15 mouse cellular contexts compared by ENCODE assay signal in the genomic region with DNA sequence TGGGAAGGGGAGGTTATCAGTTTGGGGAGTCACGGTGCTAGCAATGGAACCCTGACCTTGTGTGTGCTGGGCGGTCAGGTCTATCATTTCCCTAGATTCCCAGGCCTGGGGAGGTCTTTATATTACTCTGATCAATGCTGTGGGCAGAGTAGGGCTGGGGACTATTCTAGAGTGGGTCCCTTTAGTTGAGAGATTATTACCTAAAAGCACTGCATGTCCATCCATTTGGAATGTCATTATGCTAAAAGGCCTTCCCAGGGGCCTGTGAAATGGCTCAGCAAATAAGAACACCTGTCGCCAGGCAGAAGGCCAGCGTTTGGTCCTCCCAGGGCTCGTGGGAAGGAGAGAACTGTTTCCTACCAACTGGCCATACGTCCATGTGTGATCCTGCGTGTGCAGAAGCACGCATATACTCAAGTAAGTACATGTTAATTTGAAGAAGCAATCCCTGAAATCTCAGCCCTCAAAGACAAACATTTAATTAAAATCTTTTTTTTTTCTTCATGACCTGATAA. TPM values are rescaled to one million over a fixed set of nuclear protein-coding genes. Genes with fewer than 3 reads are reported as not detected.
A peak's percentile ranks its signal among the peaks of the same experiment; 100 is the strongest.
DNase-seq lines count a peak whose midpoint lies in the region; ATAC-seq and TF ChIP-seq lines count a peak whose summit lies in the region.
"Had no signal": no experiment of that assay in that cellular context is flagged by ENCODE, and none has a peak within 500 bp of the region (broad histone marks: within the 10 kb centered on the region; RNA-seq: fewer than 3 reads in every experiment).

No protein-coding gene starts in this region.

- no peak for ATAC-seq in hindbrain, postnatal 0 days
- peak; percentile 14; the same call in 1 of the 2 replicates for ATAC-seq in intestine, embryonic 16.5 days
- ATAC-seq in forebrain, embryonic 11.5 days (replicated peaks; ENCODE audit: low FRiP score) = no peak
- ATAC-seq: lung, postnatal 0 days; midbrain, embryonic 16.5 days had no signal

- peak; percentile 18 for DNase-seq in hindbrain, postnatal 0 days (ENCODE audit: low spot score)
- DNase-seq in hindbrain, embryonic 10.5 days (ENCODE audit: low spot score) = no peak
- peak; percentile 50 for DNase-seq in kidney, adult 9 months
- DNase-seq in kidney, postnatal 4 days = peak; percentile 17 to 32
- DNase-seq in forebrain, embryonic 10.5 days (ENCODE audit: extremely low spot score, low spot score) = no peak
- DNase-seq in thymus, adult 18-20 months = no peak
- DNase-seq in forebrain, embryonic 11.5 days (ENCODE audit: low spot score) = no peak
- DNase-seq: thymus, postnatal 36 days had no signal

- H3K4me1 ChIP-seq in hindbrain, postnatal 0 days (ENCODE audit: insufficient read depth, low read length) = no peaks in the 10 kb centered on the region
- H3K4me1 ChIP-seq in hindbrain, embryonic 10.5 days (replicated peaks) = 0 out of 2 replicates have a peak, but pooled peaks cover 12% of the 10 kb centered on the region
- 0 out of 2 replicates have a peak, but pooled peaks cover 3% of the 10 kb centered on the region for H3K4me1 ChIP-seq in intestine, embryonic 16.5 days (ENCODE audit: control insufficient read depth, insufficient read depth, low read length)
- H3K4me1 ChIP-seq in forebrain, embryonic 10.5 days = peaks cover 13% of the 10 kb centered on the region
- H3K4me1 ChIP-seq in forebrain, embryonic 11.5 days (replicated peaks; ENCODE audit: control insufficient read depth, insufficient read depth, low read length) = no peaks in the 10 kb centered on the region
- H3K4me1 ChIP-seq: embryonic facial prominence, embryonic 13.5 days had no signal

- 69% methylated on average over 8 of the region's 8 CpGs for WGBS in hindbrain, postnatal 0 days
- 78% methylated on average over 8 of the region's 8 CpGs for WGBS in hindbrain, embryonic 10.5 days
- 64% methylated on average over 8 of the region's 8 CpGs for WGBS in intestine, embryonic 16.5 days
- 83% methylated on average over 8 of the region's 8 CpGs for WGBS in forebrain, embryonic 10.5 days
- WGBS in forebrain, embryonic 11.5 days = 84% methylated on average over 8 of the region's 8 CpGs

- H3K36me3 ChIP-seq in hindbrain, postnatal 0 days (ENCODE audit: insufficient read depth, low read length) = no peaks in the 10 kb centered on the region
- H3K36me3 ChIP-seq in hindbrain, embryonic 10.5 days = no peaks in the 10 kb centered on the region
- H3K36me3 ChIP-seq in intestine, embryonic 16.5 days (ENCODE audit: control insufficient read depth, insufficient read depth, low read length) = no peaks in the 10 kb centered on the region
- H3K36me3 ChIP-seq in forebrain, embryonic 10.5 days (replicated peaks) = no peaks in the 10 kb centered on the region
- no peaks in the 10 kb centered on the region for H3K36me3 ChIP-seq in forebrain, embryonic 11.5 days (ENCODE audit: control insufficient read depth, insufficient read depth, low read length)
- H3K36me3 ChIP-seq: embryonic facial prominence, embryonic 13.5 days; hindbrain, embryonic 13.5 days had no signal

- H3K4me3 ChIP-seq in hindbrain, postnatal 0 days (ENCODE audit: low read length) = no peak overlapping the region
- H3K4me3 ChIP-seq in hindbrain, embryonic 10.5 days = no peak overlapping the region
- H3K4me3 ChIP-seq in intestine, embryonic 16.5 days (ENCODE audit: low read length) = peak overlapping the region; percentile 40
- no peak overlapping the region for H3K4me3 ChIP-seq in forebrain, embryonic 10.5 days
- H3K4me3 ChIP-seq in forebrain, embryonic 11.5 days (ENCODE audit: low read depth, low read length) = no peak overlapping the region
- H3K4me3 ChIP-seq: embryonic facial prominence, embryonic 13.5 days; heart, adult 2 months; hindbrain, embryonic 13.5 days had no signal

- no peaks in the 10 kb centered on the region for H3K9me3 ChIP-seq in hindbrain, postnatal 0 days (ENCODE audit: low read length)
- H3K9me3 ChIP-seq in hindbrain, embryonic 10.5 days = no peaks in the 10 kb centered on the region
- H3K9me3 ChIP-seq in intestine, embryonic 16.5 days (ENCODE audit: control insufficient read depth, low read length) = no peaks in the 10 kb centered on the region
- no peaks in the 10 kb centered on the region for H3K9me3 ChIP-seq in forebrain, embryonic 10.5 days
- no peaks in the 10 kb centered on the region for H3K9me3 ChIP-seq in forebrain, embryonic 11.5 days (ENCODE audit: control insufficient read depth, low read length)
- H3K9me3 ChIP-seq: embryonic facial prominence, embryonic 13.5 days; hindbrain, embryonic 13.5 days had no signal

- H3K27ac ChIP-seq in hindbrain, postnatal 0 days = no peak overlapping the region
- no peak overlapping the region for H3K27ac ChIP-seq in hindbrain, embryonic 10.5 days
- H3K27ac ChIP-seq in intestine, embryonic 16.5 days (ENCODE audit: low read length) = peak overlapping the region; percentile 57
- H3K27ac ChIP-seq in forebrain, embryonic 10.5 days = no peak overlapping the region
- H3K27ac ChIP-seq in forebrain, embryonic 11.5 days (ENCODE audit: low read depth, low read length) = no peak overlapping the region
- H3K27ac ChIP-seq: embryonic facial prominence, embryonic 13.5 days; heart, adult 2 months; hindbrain, embryonic 13.5 days; liver, embryonic 14.5 days had no signal

- no peak overlapping the region for H3K4me2 ChIP-seq in hindbrain, postnatal 0 days (ENCODE audit: low read depth, low read length)
- H3K4me2 ChIP-seq in intestine, embryonic 16.5 days (ENCODE audit: low read depth, low read length) = peak overlapping the region; percentile 26
- no peak overlapping the region for H3K4me2 ChIP-seq in forebrain, embryonic 11.5 days (ENCODE audit: low read depth, low read length, severe bottlenecking)
- H3K4me2 ChIP-seq: embryonic facial prominence, embryonic 13.5 days; hindbrain, embryonic 13.5 days had no signal

- H3K9ac ChIP-seq in hindbrain, postnatal 0 days (replicated peaks; ENCODE audit: low read length) = no peak overlapping the region
- H3K9ac ChIP-seq in intestine, embryonic 16.5 days (ENCODE audit: low read depth, low read length) = peak overlapping the region; percentile 55
- H3K9ac ChIP-seq in forebrain, embryonic 11.5 days (ENCODE audit: low read length) = no peak overlapping the region
- H3K9ac ChIP-seq: embryonic facial prominence, embryonic 13.5 days; hindbrain, embryonic 13.5 days; liver, embryonic 14.5 days had no signal

- TF ChIP-seq CTCF in hindbrain, postnatal 0 days (IDR thresholded peaks at IDR 0.05; ENCODE audit: low read depth) = no peak

- H3K27me3 ChIP-seq in hindbrain, postnatal 0 days (ENCODE audit: insufficient read depth, low read length) = no peaks in the 10 kb centered on the region
- H3K27me3 ChIP-seq in hindbrain, embryonic 10.5 days (ENCODE audit: insufficient read depth, poor library complexity, severe bottlenecking) = no peaks in the 10 kb centered on the region
- H3K27me3 ChIP-seq in intestine, embryonic 16.5 days (replicated peaks; ENCODE audit: control insufficient read depth, insufficient read depth, low read length) = no peaks in the 10 kb centered on the region
- no peaks in the 10 kb centered on the region for H3K27me3 ChIP-seq in forebrain, embryonic 10.5 days (ENCODE audit: poor library complexity, severe bottlenecking)
- no peaks in the 10 kb centered on the region for H3K27me3 ChIP-seq in forebrain, embryonic 11.5 days (ENCODE audit: control insufficient read depth, insufficient read depth, low read length)
- H3K27me3 ChIP-seq: embryonic facial prominence, embryonic 13.5 days; hindbrain, embryonic 13.5 days had no signal

RNA-seq across cellular contexts. Expression of gene Kifc3, which starts 0.5 kb away (rescaled TPM):
- 50.2 and 50.9 TPM in 2 replicates for total RNA-seq in hindbrain, postnatal 0 days (2014; rRNA removed)
- 26.6 and 29.0 TPM in 2 replicates for polyA plus RNA-seq in hindbrain, postnatal 0 days (2015; fragmentation: Nextera tagmentation; extraction: Ambion mirVana)
- polyA plus RNA-seq in hindbrain, embryonic 10.5 days (2016; fragmentation: Nextera tagmentation; extraction: Ambion mirVana) = 6.5 and 9.1 TPM in 2 replicates
- polyA plus RNA-seq in intestine, embryonic 16.5 days (2015; fragmentation: Nextera tagmentation; extraction: Ambion mirVana) = 23.4 and 30.9 TPM in 2 replicates
- polyA plus RNA-seq in forebrain, embryonic 10.5 days (2016; fragmentation: Nextera tagmentation; extraction: Ambion mirVana) = 4.4 and 5.5 TPM in 2 replicates
- 5.5 and 5.9 TPM in 2 replicates for polyA plus RNA-seq in forebrain, embryonic 11.5 days (2014; fragmentation: Nextera tagmentation; extraction: Ambion mirVana)

Comparison
In these comparisons a context has a peak if more than half of its experiments do, and no peak if none do; other contexts are left out.
1. DNase-seq: peak in hindbrain, postnatal 0 days (single experiment), kidney, adult 9 months (single experiment) and kidney, postnatal 4 days (2 of 2); none in hindbrain, embryonic 10.5 days (single experiment), forebrain, embryonic 10.5 days (single experiment), thymus, adult 18-20 months (0 of 2) and forebrain, embryonic 11.5 days (single experiment).